ENCODE assay signal across 23 mouse cellular contexts in the genomic region with DNA sequence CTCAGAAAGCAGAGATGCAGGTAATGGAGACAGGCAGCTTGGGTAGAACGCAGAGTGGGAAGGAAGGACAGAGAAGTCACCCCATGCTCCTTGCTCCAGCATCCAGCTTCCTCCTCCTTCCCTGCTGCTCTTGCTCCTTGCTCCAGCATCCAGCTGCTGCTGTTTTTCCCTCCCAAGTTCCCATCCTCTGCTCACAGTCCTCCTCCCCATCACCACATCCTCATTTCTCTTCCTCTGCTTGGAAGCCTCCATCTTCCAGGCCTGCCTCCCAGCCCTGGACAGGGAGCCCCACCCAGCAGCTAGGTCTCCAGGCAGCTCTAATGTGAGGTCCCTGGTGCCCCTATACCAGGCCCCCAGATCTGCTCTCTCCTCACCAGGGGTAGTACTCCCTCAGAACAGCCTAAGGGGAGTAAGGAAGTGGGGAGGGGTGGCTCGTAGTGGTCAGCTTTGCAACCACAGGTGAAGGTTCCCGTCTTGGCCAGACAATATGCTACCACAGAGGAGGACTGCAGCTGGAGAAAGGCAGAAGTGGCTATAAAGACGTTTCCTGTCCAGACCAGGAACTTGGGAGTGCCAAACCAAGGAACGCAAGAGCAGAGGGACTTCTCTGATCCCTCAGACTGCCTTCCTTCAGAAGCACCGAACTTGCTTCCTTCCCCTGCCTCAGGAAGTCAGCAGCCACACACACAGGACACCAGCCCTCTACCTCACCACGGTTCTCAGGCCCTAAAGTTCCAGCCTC. TPM values are rescaled to one million over a fixed set of nuclear protein-coding genes. Genes with fewer than 3 reads are reported as not detected.
DNase-seq lines count a peak whose midpoint lies in the region; ATAC-seq and TF ChIP-seq lines count a peak whose summit lies in the region.
"Had no signal": no experiment of that assay in that cellular context is flagged by ENCODE, and none has a peak within 500 bp of the region (broad histone marks: within the 10 kb centered on the region; RNA-seq: fewer than 3 reads in every experiment).

No protein-coding gene starts in this region.

- 46% methylated on average over 7 of the region's 7 CpGs for WGBS in heart, embryonic 12.5 days
- WGBS in lung, postnatal 0 days, result 43% methylated on average over 7 of the region's 7 CpGs

- DNase-seq in heart, adult 11 months, result peak; percentile 97
- DNase-seq in lung, postnatal 0 days (ENCODE audit: low spot score), result peak; percentile 12
- no peak for DNase-seq in lung, postnatal 10 days
- peak; percentile 21 for DNase-seq in skeletal muscle tissue, adult 2 months (ENCODE audit: low read depth, low spot score)
- no peak for DNase-seq in cerebellum, adult 18-20 months
- no peak for DNase-seq in left cerebral cortex, postnatal 4 days
- DNase-seq: cerebellum, adult 9-10 months; gastrocnemius, postnatal 36 days; heart, postnatal 4 days; liver, embryonic 13.5 days; lung, embryonic 14.5 days; thymus, postnatal 36 days had no signal

- TF ChIP-seq EP300 in lung, postnatal 0 days (IDR thresholded peaks at IDR 0.05), result no peak

- no peak for TF ChIP-seq CTCF in lung, postnatal 0 days (IDR thresholded peaks at IDR 0.05)

- no peak overlapping the region for H3K9ac ChIP-seq in heart, embryonic 12.5 days
- H3K9ac ChIP-seq in lung, postnatal 0 days (replicated peaks; ENCODE audit: low read depth), result no peak overlapping the region
- H3K9ac ChIP-seq: liver, embryonic 13.5 days; lung, embryonic 14.5 days had no signal

- H3K4me3 ChIP-seq in heart, embryonic 12.5 days, result no peak overlapping the region
- H3K4me3 ChIP-seq in lung, postnatal 0 days (ENCODE audit: low read depth, low read length), result no peak overlapping the region
- H3K4me3 ChIP-seq: liver, embryonic 13.5 days had no signal

- peaks cover 67% of the 10 kb centered on the region for H3K27me3 ChIP-seq in heart, embryonic 12.5 days (replicated peaks)
- peaks cover 1% of the 10 kb centered on the region; the same call in 1 of the 2 replicates for H3K27me3 ChIP-seq in lung, postnatal 0 days (replicated peaks; ENCODE audit: insufficient read depth, low read length)

- H3K4me2 ChIP-seq in heart, embryonic 12.5 days, result no peak overlapping the region
- no peak overlapping the region for H3K4me2 ChIP-seq in lung, postnatal 0 days (replicated peaks; ENCODE audit: low read depth, low read length)
- H3K4me2 ChIP-seq: liver, embryonic 13.5 days; lung, embryonic 14.5 days had no signal

- peaks cover 11% of the 10 kb centered on the region for H3K4me1 ChIP-seq in heart, embryonic 12.5 days (replicated peaks)
- no peaks in the 10 kb centered on the region for H3K4me1 ChIP-seq in lung, postnatal 0 days (ENCODE audit: insufficient read depth, low read depth, low read length)
- H3K4me1 ChIP-seq: liver, embryonic 13.5 days had no signal

- H3K9me3 ChIP-seq in heart, embryonic 12.5 days (replicated peaks), result no peaks in the 10 kb centered on the region
- no peaks in the 10 kb centered on the region for H3K9me3 ChIP-seq in lung, postnatal 0 days (ENCODE audit: low read length)
- H3K9me3 ChIP-seq: liver, embryonic 13.5 days had no signal

- H3K27ac ChIP-seq in heart, embryonic 12.5 days (ENCODE audit: poor library complexity, severe bottlenecking), result no peak overlapping the region
- no peak overlapping the region for H3K27ac ChIP-seq in lung, postnatal 0 days (ENCODE audit: low read length)
- H3K27ac ChIP-seq: kidney, postnatal 0 days; liver, embryonic 13.5 days had no signal

- ATAC-seq in heart, embryonic 12.5 days (ENCODE audit: insufficient number of reproducible peaks, low FRiP score), result no peak
- no peak for ATAC-seq in lung, postnatal 0 days
- peak; percentile 80 for ATAC-seq in granulocyte monocyte progenitor cell, adult 5-6 weeks (replicated peaks; ENCODE audit: poor library complexity, severe bottlenecking)
- ATAC-seq: forebrain, embryonic 16.5 days; hindbrain, embryonic 16.5 days; intestine, embryonic 16.5 days had no signal

- intact Hi-C loops in left cerebral cortex, postnatal 4 days (cut with DNase I), result no loop called here

- H3K36me3 ChIP-seq in heart, embryonic 12.5 days, result no peaks in the 10 kb centered on the region
- no peaks in the 10 kb centered on the region for H3K36me3 ChIP-seq in lung, postnatal 0 days (ENCODE audit: insufficient read depth, low read length)
- H3K36me3 ChIP-seq: liver, embryonic 13.5 days had no signal

RNA-seq across cellular contexts. Expression of gene Lyzl4, which starts 5.9 kb away (rescaled TPM):
- not detected in 2 replicates for polyA plus RNA-seq in heart, embryonic 12.5 days (2016; fragmentation: Nextera tagmentation; extraction: Ambion mirVana)
- polyA plus RNA-seq in lung, postnatal 0 days (2015; fragmentation: Nextera tagmentation; extraction: Ambion mirVana), result not detected in 2 replicates
- total RNA-seq in granulocyte monocyte progenitor cell, adult 5-6 weeks (2014; fragmentation: Nextera tagmentation), result not detected in 2 replicates
- total RNA-seq in granulocyte monocyte progenitor cell, adult 5-6 weeks (2017), result not detected in 2 replicates
- under 1 TPM; 0.42 to 0.98 TPM for total RNA-seq in left cerebral cortex, postnatal 4 days (2021)
- total RNA-seq: CH12.LX; gastrocnemius, postnatal 36 days; MEL had no signal
- polyA plus RNA-seq: forebrain, embryonic 16.5 days; heart, embryonic 14.5 days; intestine, embryonic 16.5 days; kidney, postnatal 0 days; limb, embryonic 11.5 days; lung, embryonic 14.5 days; neural tube, embryonic 11.5 days had no signal

RNA-seq across cellular contexts. Expression of gene Vipr1, which starts 6.5 kb away (rescaled TPM):
- polyA plus RNA-seq in heart, embryonic 12.5 days (2016; fragmentation: Nextera tagmentation; extraction: Ambion mirVana), result 0.15 and 0.21 TPM in 2 replicates
- polyA plus RNA-seq in lung, postnatal 0 days (2015; fragmentation: Nextera tagmentation; extraction: Ambion mirVana), result 0.20 and 0.29 TPM in 2 replicates
- total RNA-seq in granulocyte monocyte progenitor cell, adult 5-6 weeks (2014; fragmentation: Nextera tagmentation), result not detected in 2 replicates
- not detected in 2 replicates for total RNA-seq in granulocyte monocyte progenitor cell, adult 5-6 weeks (2017)
- 1 to 10 TPM; 3.1 to 5.5 TPM for total RNA-seq in left cerebral cortex, postnatal 4 days (2021)
- total RNA-seq: MEL had no signal

Comparison
In these comparisons a context has a peak if more than half of its experiments do, and no peak if none do; other contexts are left out.
1. DNase-seq: peak in heart, adult 11 months (single experiment), lung, postnatal 0 days (single experiment) and skeletal muscle tissue, adult 2 months (single experiment); none in lung, postnatal 10 days (single experiment), cerebellum, adult 18-20 months (0 of 2) and left cerebral cortex, postnatal 4 days (single experiment).
2. RNA of gene Vipr1, which starts 6.5 kb away (total RNA-seq): 3.1 to 5.5 TPM in left cerebral cortex, postnatal 4 days; not detected in granulocyte monocyte progenitor cell, adult 5-6 weeks; every median in the first group is over 4 times any median in the second.